Mouse (Mus musculus): ENCODE measurements around the gene Galm.

GRCm38 (mm10) chr17:80124985-80125750, 2.1 kb upstream of the Galm start:
- no peak for TF ChIP-seq POLR2A (IDR thresholded peaks at IDR 0.05; ENCODE audit: control insufficient read depth in 1 of 2, insufficient read depth in 1 of 2, low read depth in 1 of 2, low read length in 2 of 2, poor library complexity in 1 of 2)
- no peak for TF ChIP-seq ZC3H11A (IDR thresholded peaks at IDR 0.05; ENCODE audit: low read depth, low read length)
- TF ChIP-seq CTCF (IDR thresholded peaks at IDR 0.05 in 2 of 3, conservative IDR thresholded peaks at IDR 0.05 in 1 of 3; ENCODE audit: control insufficient read depth in 1 of 3, insufficient read depth in 1 of 3, low read depth in 2 of 3, low read length in 3 of 3, poor library complexity in 1 of 3, severe bottlenecking in 1 of 3), result no peak
- TF ChIP-seq ZNF384 (IDR thresholded peaks at IDR 0.05; ENCODE audit: low read depth, low read length), result no peak
- no peak for TF ChIP-seq EP300 (IDR thresholded peaks at IDR 0.05; ENCODE audit: low read depth in 1 of 2, low read length in 2 of 2)
- TF ChIP-seq TAL1 (IDR thresholded peaks at IDR 0.05; ENCODE audit: low read length), result no peak

Measured in MEL (cell line).